Mouse (Mus musculus): ENCODE results near the gene Egfl7.

Egfl7 gene

DNA sequence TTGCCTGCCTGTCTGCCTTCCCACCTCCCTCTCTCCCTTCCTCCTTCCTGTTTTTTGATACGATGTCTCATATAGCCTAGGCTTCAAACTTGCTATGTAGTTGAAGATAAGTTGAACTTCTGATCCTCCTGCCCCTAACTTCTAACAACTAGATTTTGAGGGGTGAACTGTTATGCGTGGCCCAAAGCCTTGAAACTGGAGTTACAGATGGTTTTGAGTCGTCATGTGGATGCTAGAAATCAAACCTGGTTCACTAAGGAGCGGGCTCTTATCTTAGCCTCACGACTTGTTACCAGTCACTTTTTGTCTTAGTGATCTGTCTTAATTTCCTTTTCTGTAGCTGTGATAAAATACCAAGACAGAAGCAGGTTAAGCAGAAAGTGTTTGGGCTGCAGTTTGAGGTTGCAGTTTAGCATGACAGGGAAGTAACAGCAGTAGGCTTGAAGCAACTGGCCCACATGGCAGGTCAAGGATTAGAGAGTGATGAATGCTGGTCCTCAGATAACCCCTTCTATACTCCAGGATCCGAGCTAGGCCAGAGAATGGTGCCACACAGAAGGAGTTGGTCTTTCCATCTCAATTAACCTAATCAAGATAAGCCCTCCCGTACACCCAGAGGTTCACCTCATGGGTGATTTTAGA is 61.3 kb downstream of the Egfl7 start:
- DNase-seq, result no peak
